Mouse (Mus musculus) cerebellum, adult 2 months (tissue): ENCODE results near the gene Gm9732.
"Not testable (repeated sequence)": the region's sequence is repeated elsewhere in the genome, so short reads cannot be mapped to it uniquely, and the experiment has no call there.

Experiments used
- CTCF ChIP-seq: fragments of 200-500 bp; IDR thresholded peaks from 2 replicates; pipeline ENCODE4 v1.5.1; 2011; ENCODE audit warnings: low read depth, mild to moderate bottlenecking, control low read depth, low read length, moderate library complexity, borderline replicate concordance; ENCODE audit not compliant: insufficient read depth
- POLR2A ChIP-seq: fragments of 200-500 bp; IDR thresholded peaks from 2 replicates; pipeline ENCODE4 v1.6.1; 2011; ENCODE audit warnings: low read length, control low read depth, borderline replicate concordance; ENCODE audit not compliant: insufficient read depth

- not testable (repeated sequence) for TF ChIP-seq CTCF, POLR2A
Measured at GRCm38 (mm10) chr14:43352944-43353343, 78.1 kb downstream of the Gm9732 start.
